Mouse (Mus musculus) C2C12 (cell line): Measurements from ENCODE around the gene Hist2h2ab.

ENCODE experiments used
- CEBPB ChIP-seq: IDR thresholded peaks from one replicate; pipeline ENCODE4 v1.6.1; 2011; ENCODE audit warnings: low read depth, mild to moderate bottlenecking, control low read depth, moderate library complexity
- CTCF ChIP-seq: IDR thresholded peaks from one replicate; pipeline ENCODE4 v1.5.1; 2011; ENCODE audit not compliant: control insufficient read depth, insufficient read depth, insufficient read length
- MYOD1 ChIP-seq: IDR thresholded peaks from one replicate; pipeline ENCODE4 v1.6.1; 2011; ENCODE audit warnings: low read depth; ENCODE audit not compliant: control insufficient read depth, insufficient read length
- MYOG ChIP-seq: IDR thresholded peaks from one replicate; pipeline ENCODE4 v1.6.1; 2011; ENCODE audit not compliant: control insufficient read depth, insufficient read length; ENCODE audit errors: extremely low read depth
- USF1 ChIP-seq: IDR thresholded peaks from one replicate; pipeline ENCODE4 v1.6.1; 2011; ENCODE audit warnings: low read depth, mild to moderate bottlenecking, control low read depth, moderate library complexity

- TF ChIP-seq USF1 (no peak), CTCF (no peak), MYOD1 (no peak), MYOG (no peak), CEBPB (no peak)
These were observed 48.5 kb downstream of the Hist2h2ab start, which contains the start of gene Hist2h3b for GRCm38 (mm10) chr3:96268051-96268775.
